Mouse (Mus musculus) gastrocnemius, adult 18-20 months (tissue): ENCODE results near the gene Ercc1. TPM values are rescaled to one million over a fixed set of nuclear protein-coding genes. Genes with fewer than 3 reads are reported as not detected.

Source experiments
- DNase-seq: peaks from one replicate; pipeline ENCODE4 v3.0.0; 2021; ENCODE audit warnings: low spot score
- total RNA-seq, 2 experiments: library from RNA; stranded (reverse); gene quantifications; 2 replicates each; pipeline ENCODE4 v1.2.3; 2021

Gene Ercc1
- total RNA-seq, 2 experiments from 2014 or later, result 30.0 to 30.8 TPM

GRCm38 (mm10) chr7:19365376-19365775 is 20.8 kb downstream of the Ercc1 start:
- DNase-seq, result no peak

GRCm38 (mm10) chr7:19368380-19368779 is 23.8 kb downstream of the Ercc1 start:
- DNase-seq, result no peak

GRCm38 (mm10) chr7:19369823-19370425 is 25.3 kb downstream of the Ercc1 start:
- peak; percentile 37 for DNase-seq

GRCm38 (mm10) chr7:19373367-19373766 is 28.8 kb downstream of the Ercc1 start:
- no peak for DNase-seq

GRCm38 (mm10) chr7:19375368-19375767 is 30.8 kb downstream of the Ercc1 start:
- DNase-seq, result no peak

- DNase-seq, result no peak
Measured at GRCm38 (mm10) chr7:19376019-19376418, 31.4 kb downstream of the Ercc1 start.

- DNase-seq, result no peak
Measured at GRCm38 (mm10) chr7:19378049-19378448, 33.5 kb downstream of the Ercc1 start.

GRCm38 (mm10) chr7:19381377-19382165 is 37.0 kb downstream of the Ercc1 start, which contains the start of gene Ercc2:
Ercc2 (plus strand) TSS chr7:19382010.
- peak; percentile 99 for DNase-seq

- peak; percentile 19 for DNase-seq
Measured at GRCm38 (mm10) chr7:19382166-19382541, 37.6 kb downstream of the Ercc1 start.

GRCm38 (mm10) chr7:19383708-19384107 is 39.1 kb downstream of the Ercc1 start:
- no peak for DNase-seq

GRCm38 (mm10) chr7:19388699-19389413 is 44.3 kb downstream of the Ercc1 start:
- DNase-seq, result no peak

GRCm38 (mm10) chr7:19394484-19394883 is 49.9 kb downstream of the Ercc1 start:
- no peak for DNase-seq

GRCm38 (mm10) chr7:19399496-19400280 is 55.1 kb downstream of the Ercc1 start:
- DNase-seq, result no peak

- DNase-seq, result no peak
Measured at GRCm38 (mm10) chr7:19400946-19401345, 56.4 kb downstream of the Ercc1 start.

- no peak for DNase-seq
Measured at GRCm38 (mm10) chr7:19402535-19403112, 58.0 kb downstream of the Ercc1 start.

GRCm38 (mm10) chr7:19403731-19404296 is 59.2 kb downstream of the Ercc1 start, which contains the start of gene Klc3:
Klc3 (minus strand) TSS chr7:19404104.
- DNase-seq, result peak; percentile 36

- no peak for DNase-seq
Measured at GRCm38 (mm10) chr7:19404476-19404875, 59.9 kb downstream of the Ercc1 start, which contains the start of gene Ckm. Ckm (plus strand) TSS chr7:19404776.

- DNase-seq, result peak; percentile 84
Measured at GRCm38 (mm10) chr7:19405417-19405816, 60.8 kb downstream of the Ercc1 start.
